Mouse (Mus musculus) hindbrain, embryonic 15.5 days (tissue): ENCODE results near the gene Prim2. TPM values are rescaled to one million over a fixed set of nuclear protein-coding genes. Genes with fewer than 3 reads are reported as not detected.

Experiments
- ATAC-seq: fragments of 200-750 bp; cut with Nextera tagmentation; 2 replicates; pipeline ENCODE4 v1.8.0; 2017; ENCODE audit warnings: low read depth, moderate number of reproducible peaks, moderate TSS enrichment; ENCODE audit not compliant: low FRiP score
- H3K27ac ChIP-seq: fragments of 300-500 bp; sonication (generic); replicated peaks from 2 replicates; pipeline ENCODE4 v1.5.1; 2015; ENCODE audit warnings: mild to moderate bottlenecking, inconsistent platforms
- H3K27me3 ChIP-seq: fragments of 300-500 bp; sonication (generic); 2 replicates; pipeline ENCODE4 v1.6.1; 2015; ENCODE audit warnings: control low read depth, inconsistent platforms
- H3K36me3 ChIP-seq: fragments of 300-500 bp; sonication (generic); 2 replicates; pipeline ENCODE4 v1.6.1; 2015; ENCODE audit warnings: control low read depth, inconsistent platforms
- H3K4me1 ChIP-seq: fragments of 300-500 bp; sonication (generic); replicated peaks from 2 replicates; pipeline ENCODE4 v1.6.1; 2015; ENCODE audit warnings: control low read depth, inconsistent platforms
- H3K4me2 ChIP-seq: fragments of 300-500 bp; sonication (generic); 2 replicates; pipeline ENCODE4 v1.6.1; 2015; ENCODE audit warnings: moderate library complexity, mild to moderate bottlenecking, inconsistent platforms
- H3K4me3 ChIP-seq: fragments of 300-500 bp; sonication (generic); 2 replicates; pipeline ENCODE4 v1.5.1; 2015; ENCODE audit warnings: mild to moderate bottlenecking, inconsistent platforms
- H3K9ac ChIP-seq: fragments of 300-500 bp; sonication (generic); 2 replicates; pipeline ENCODE4 v1.6.1; 2015; ENCODE audit warnings: inconsistent platforms
- H3K9me3 ChIP-seq: fragments of 300-500 bp; sonication (generic); 2 replicates; pipeline ENCODE4 v1.6.1; 2016; ENCODE audit warnings: control low read depth, inconsistent platforms
- WGBS: fragments of 180-500 bp; shearing (Covaris S2); methylation state at CpG from one replicate; pipeline ENCODE4 v1.1.7; 2015; 5-methylcytosine and 5-hydroxymethylcytosine counted together
- polyA plus RNA-seq: library from polyadenylated mRNA; unstranded; fragments of >200 nt; fragmentation: Nextera tagmentation; extraction: Ambion mirVana; gene quantifications from 2 replicates; pipeline ENCODE4 v1.2.1, GENCODE M21; 2015

The Prim2 gene
- polyA plus RNA-seq, 1 experiment from 2014 or later = 22.6 TPM

- 31% methylated on average over 3 of the region's 4 CpGs for WGBS
- ATAC-seq = 0 out of 2 replicates have a peak, but pooled peaks have one; percentile 45
- H3K4me2 ChIP-seq = no peak overlapping the region
Observed at GRCm38 (mm10) chr1:33680435-33680834, 10.8 kb upstream of the Prim2 start.

GRCm38 (mm10) chr1:33673158-33673960 lies 3.8 kb upstream of the Prim2 start:
- no peak for ATAC-seq
- no peaks in the 10 kb centered on the region for H3K36me3 ChIP-seq
- no peak overlapping the region for H3K27ac ChIP-seq
- WGBS = 81% methylated on average over 17 of the region's 17 CpGs
- H3K9ac ChIP-seq = no peak overlapping the region
- H3K4me3 ChIP-seq = no peak overlapping the region
- no peak overlapping the region for H3K4me2 ChIP-seq
- no peaks in the 10 kb centered on the region for H3K27me3 ChIP-seq
- no peaks in the 10 kb centered on the region for H3K9me3 ChIP-seq
- peaks cover 9% of the 10 kb centered on the region for H3K4me1 ChIP-seq

More at GRCm38 (mm10) chr1:33680435-33680834, 10.8 kb upstream of the Prim2 start:
- H3K36me3 ChIP-seq = no peaks in the 10 kb centered on the region
- no peaks in the 10 kb centered on the region for H3K9me3 ChIP-seq
- no peak overlapping the region for H3K4me3 ChIP-seq
- no peaks in the 10 kb centered on the region for H3K27me3 ChIP-seq
- H3K9ac ChIP-seq = no peak overlapping the region
- no peak overlapping the region for H3K27ac ChIP-seq
- H3K4me1 ChIP-seq = no peaks in the 10 kb centered on the region

- Histone ChIP-seq H3K4me3 (no peak overlapping the region), H3K9ac (no peak overlapping the region), H3K4me1 (peaks cover 12% of the 10 kb centered on the region), H3K4me2 (no peak overlapping the region), H3K9me3 (no peaks in the 10 kb centered on the region), H3K36me3 (no peaks in the 10 kb centered on the region), H3K27ac (no peak overlapping the region), H3K27me3 (no peaks in the 10 kb centered on the region)
- ATAC-seq = no peak
- WGBS = 13% methylated on average over 3 of the region's 3 CpGs
Observed at GRCm38 (mm10) chr1:33672514-33672913, 2.9 kb upstream of the Prim2 start.

GRCm38 (mm10) chr1:33672083-33672482 lies 2.5 kb upstream of the Prim2 start:
- no peak for ATAC-seq
- Histone ChIP-seq H3K36me3 (no peaks in the 10 kb centered on the region), H3K9me3 (no peaks in the 10 kb centered on the region), H3K27ac (no peak overlapping the region), H3K4me1 (peaks cover 12% of the 10 kb centered on the region), H3K4me3 (no peak overlapping the region), H3K27me3 (no peaks in the 10 kb centered on the region), H3K9ac (no peak overlapping the region), H3K4me2 (no peak overlapping the region)
- 71% methylated on average over 3 of the region's 3 CpGs for WGBS

GRCm38 (mm10) chr1:33671441-33671840 lies 1.8 kb upstream of the Prim2 start:
- H3K4me3 ChIP-seq = no peak overlapping the region
- no peaks in the 10 kb centered on the region for H3K27me3 ChIP-seq
- H3K4me2 ChIP-seq = no peak overlapping the region
- no peak overlapping the region for H3K27ac ChIP-seq
- peaks cover 12% of the 10 kb centered on the region for H3K4me1 ChIP-seq
- ATAC-seq = no peak
- 75% methylated on average over 5 of the region's 5 CpGs for WGBS
- H3K36me3 ChIP-seq = peaks cover 5% of the 10 kb centered on the region; the same call in 1 of the 2 replicates
- H3K9me3 ChIP-seq = no peaks in the 10 kb centered on the region
- no peak overlapping the region for H3K9ac ChIP-seq

- Histone ChIP-seq H3K27ac (peak overlapping the region; percentile 96), H3K9me3 (no peaks in the 10 kb centered on the region), H3K9ac (peak overlapping the region; percentile 81), H3K4me3 (peak overlapping the region; percentile 57), H3K27me3 (no peaks in the 10 kb centered on the region), H3K36me3 (peaks cover 8% of the 10 kb centered on the region; the same call in 1 of the 2 replicates), H3K4me1 (peaks cover 12% of the 10 kb centered on the region), H3K4me2 (peak overlapping the region; percentile 84)
- WGBS = under 1% methylated on average over 37 of the region's 37 CpGs
- peak; percentile 75 for ATAC-seq
Observed at GRCm38 (mm10) chr1:33670164-33670616, 595 bp upstream of the Prim2 start.

- Histone ChIP-seq H3K9me3 (no peaks in the 10 kb centered on the region), H3K36me3 (peaks cover 24% of the 10 kb centered on the region), H3K9ac (no peak overlapping the region), H3K27me3 (no peaks in the 10 kb centered on the region), H3K27ac (no peak overlapping the region), H3K4me2 (no peak overlapping the region), H3K4me3 (no peak overlapping the region), H3K4me1 (peaks cover 6% of the 10 kb centered on the region)
- peak; percentile 40; the same call in 1 of the 2 replicates for ATAC-seq
- 88% methylated on average over 19 of the region's 19 CpGs for WGBS
Observed at GRCm38 (mm10) chr1:33663605-33664117, 5.9 kb downstream of the Prim2 start.

- ATAC-seq = no peak
- Histone ChIP-seq H3K27me3 (no peaks in the 10 kb centered on the region), H3K4me1 (0 out of 2 replicates have a peak, but pooled peaks cover 1% of the 10 kb centered on the region), H3K27ac (no peak overlapping the region), H3K4me3 (no peak overlapping the region), H3K9ac (no peak overlapping the region), H3K36me3 (peaks cover 24% of the 10 kb centered on the region), H3K4me2 (no peak overlapping the region), H3K9me3 (no peaks in the 10 kb centered on the region)
Observed at GRCm38 (mm10) chr1:33663163-33663562, 6.4 kb downstream of the Prim2 start.

- no peak overlapping the region for H3K9ac ChIP-seq
- no peaks in the 10 kb centered on the region for H3K9me3 ChIP-seq
- H3K27ac ChIP-seq = no peak overlapping the region
- no peak overlapping the region for H3K4me3 ChIP-seq
- no peak overlapping the region for H3K4me2 ChIP-seq
- H3K36me3 ChIP-seq = peaks cover 20% of the 10 kb centered on the region
- no peaks in the 10 kb centered on the region for H3K27me3 ChIP-seq
- H3K4me1 ChIP-seq = no peaks in the 10 kb centered on the region
- WGBS = 71% methylated on average over 4 of the region's 4 CpGs
- ATAC-seq = no peak
Observed at GRCm38 (mm10) chr1:33658302-33658701, 11.3 kb downstream of the Prim2 start.

- H3K4me2 ChIP-seq = no peak overlapping the region
- WGBS = 91% methylated on average over 12 of the region's 12 CpGs
- peaks cover 20% of the 10 kb centered on the region for H3K36me3 ChIP-seq
- H3K4me3 ChIP-seq = no peak overlapping the region
- no peaks in the 10 kb centered on the region for H3K4me1 ChIP-seq
- no peaks in the 10 kb centered on the region for H3K27me3 ChIP-seq
- H3K27ac ChIP-seq = no peak overlapping the region
- no peaks in the 10 kb centered on the region for H3K9me3 ChIP-seq
- no peak for ATAC-seq
- H3K9ac ChIP-seq = no peak overlapping the region
Observed at GRCm38 (mm10) chr1:33657574-33658149, 11.9 kb downstream of the Prim2 start.

- H3K9ac ChIP-seq = no peak overlapping the region
- no peaks in the 10 kb centered on the region for H3K9me3 ChIP-seq
- ATAC-seq = no peak
- H3K27ac ChIP-seq = no peak overlapping the region
- H3K4me1 ChIP-seq = no peaks in the 10 kb centered on the region
- WGBS = 93% methylated on average over 11 of the region's 11 CpGs
- no peaks in the 10 kb centered on the region for H3K27me3 ChIP-seq
- no peaks in the 10 kb centered on the region; the same call in 1 of the 2 replicates for H3K36me3 ChIP-seq
- H3K4me3 ChIP-seq = no peak overlapping the region
- H3K4me2 ChIP-seq = no peak overlapping the region
Observed at GRCm38 (mm10) chr1:33650875-33651274, 18.7 kb downstream of the Prim2 start.

GRCm38 (mm10) chr1:33649534-33650108 lies 20.0 kb downstream of the Prim2 start:
- Histone ChIP-seq H3K36me3 (no peaks in the 10 kb centered on the region; the same call in 1 of the 2 replicates), H3K27ac (no peak overlapping the region), H3K4me2 (no peak overlapping the region), H3K9me3 (no peaks in the 10 kb centered on the region), H3K4me1 (0 out of 2 replicates have a peak, but pooled peaks cover 4% of the 10 kb centered on the region), H3K4me3 (no peak overlapping the region), H3K27me3 (no peaks in the 10 kb centered on the region), H3K9ac (no peak overlapping the region)
- ATAC-seq = no peak
- 95% methylated on average over 9 of the region's 9 CpGs for whole genome bisulfite sequencing
